Comparison of ENCODE assay signal across 15 mouse cellular contexts in genomic region chr2:166215191-166215590, GRCm38 (mm10). TPM values are rescaled to one million over a fixed set of nuclear protein-coding genes. Genes with fewer than 3 reads are reported as not detected.
DNase-seq lines count a peak whose midpoint lies in the region; ATAC-seq and TF ChIP-seq lines count a peak whose summit lies in the region.
"Had no signal": no experiment of that assay in that cellular context is flagged by ENCODE, and none has a peak within 500 bp of the region (broad histone marks: within the 10 kb centered on the region; RNA-seq: fewer than 3 reads in every experiment).

No protein-coding gene starts in this region.

- no peaks in the 10 kb centered on the region for H3K9me3 ChIP-seq in midbrain, embryonic 11.5 days (ENCODE audit: control insufficient read depth, low read length)
- H3K9me3 ChIP-seq in midbrain, embryonic 16.5 days (replicated peaks; ENCODE audit: control insufficient read depth, low read length, poor library complexity, severe bottlenecking): no peaks in the 10 kb centered on the region
- H3K9me3 ChIP-seq in intestine, postnatal 0 days (ENCODE audit: control insufficient read depth): no peaks in the 10 kb centered on the region
- H3K9me3 ChIP-seq: limb, embryonic 13.5 days; lung, embryonic 15.5 days; megakaryocyte, embryonic 14.5 days had no signal

- no peak overlapping the region for H3K4me3 ChIP-seq in midbrain, embryonic 11.5 days (ENCODE audit: low read depth, low read length)
- H3K4me3 ChIP-seq in midbrain, embryonic 16.5 days (ENCODE audit: low read depth, low read length): no peak overlapping the region
- no peak overlapping the region for H3K4me3 ChIP-seq in intestine, postnatal 0 days (ENCODE audit: low read depth, low read length)
- H3K4me3 ChIP-seq: limb, embryonic 13.5 days; lung, embryonic 15.5 days; megakaryocyte, embryonic 14.5 days had no signal

- peak; percentile 17 to 38 for DNase-seq in cerebellum, postnatal 14 days
- DNase-seq in midbrain, embryonic 11.5 days (ENCODE audit: low spot score, missing footprints): peak; percentile 86
- DNase-seq in right cerebral cortex, adult 18-20 months: no peak
- no peak for DNase-seq in gastrocnemius, postnatal 10 days
- DNase-seq: adrenal gland, postnatal 36 days; heart, adult 18-20 months; heart, postnatal 10 days; thymus, postnatal 14 days had no signal

- WGBS in midbrain, embryonic 11.5 days: 32% methylated on average over 7 of the region's 7 CpGs
- WGBS in midbrain, embryonic 16.5 days: 35% methylated on average over 7 of the region's 7 CpGs
- WGBS in intestine, postnatal 0 days: 64% methylated on average over 7 of the region's 7 CpGs

- TF ChIP-seq CTCF in intestine, postnatal 0 days (IDR thresholded peaks at IDR 0.05; ENCODE audit: low read depth): no peak

- no peaks in the 10 kb centered on the region for H3K36me3 ChIP-seq in midbrain, embryonic 11.5 days (ENCODE audit: control insufficient read depth, insufficient read depth, low read length)
- H3K36me3 ChIP-seq in midbrain, embryonic 16.5 days (ENCODE audit: control insufficient read depth, insufficient read depth, low read length): no peaks in the 10 kb centered on the region
- no peaks in the 10 kb centered on the region for H3K36me3 ChIP-seq in intestine, postnatal 0 days (ENCODE audit: control insufficient read depth, insufficient read depth)
- H3K36me3 ChIP-seq: limb, embryonic 13.5 days; lung, embryonic 15.5 days had no signal

- ATAC-seq in cerebellum, adult (ENCODE audit: insufficient number of reproducible peaks, low FRiP score, low TSS enrichment): no peak
- peak; percentile 77 for ATAC-seq in midbrain, embryonic 11.5 days (ENCODE audit: low FRiP score)
- ATAC-seq in midbrain, embryonic 16.5 days: no peak; the same call in 1 of the 2 replicates
- no peak for ATAC-seq in intestine, postnatal 0 days
- ATAC-seq in CD4-positive, CD25-positive, alpha-beta regulatory T cell, adult 4 months: no peak

- H3K27ac ChIP-seq in midbrain, embryonic 11.5 days (ENCODE audit: low read depth, low read length): 0 out of 2 replicates have a peak overlapping the region, but pooled peaks have one; percentile 10
- no peak overlapping the region for H3K27ac ChIP-seq in midbrain, embryonic 16.5 days (ENCODE audit: low read length)
- H3K27ac ChIP-seq in intestine, postnatal 0 days (ENCODE audit: low read depth, low read length): peak overlapping the region; percentile 73
- H3K27ac ChIP-seq: limb, embryonic 13.5 days; lung, embryonic 15.5 days had no signal

- peaks cover 22% of the 10 kb centered on the region for H3K4me1 ChIP-seq in midbrain, embryonic 11.5 days (ENCODE audit: control insufficient read depth, insufficient read depth, low read length)
- H3K4me1 ChIP-seq in midbrain, embryonic 16.5 days (ENCODE audit: control insufficient read depth, insufficient read depth, low read length): peaks cover 8% of the 10 kb centered on the region; the same call in 1 of the 2 replicates
- H3K4me1 ChIP-seq in intestine, postnatal 0 days (replicated peaks; ENCODE audit: control insufficient read depth, insufficient read depth, low read length): peaks cover 11% of the 10 kb centered on the region; the same call in 1 of the 2 replicates
- H3K4me1 ChIP-seq: lung, embryonic 15.5 days; megakaryocyte, embryonic 14.5 days had no signal

- H3K9ac ChIP-seq in midbrain, embryonic 11.5 days (ENCODE audit: low read length): no peak overlapping the region
- no peak overlapping the region for H3K9ac ChIP-seq in midbrain, embryonic 16.5 days (ENCODE audit: low read depth, low read length)
- no peak overlapping the region for H3K9ac ChIP-seq in intestine, postnatal 0 days (ENCODE audit: low read depth, low read length)
- H3K9ac ChIP-seq: limb, embryonic 13.5 days; lung, embryonic 15.5 days had no signal

- no peak overlapping the region for H3K4me2 ChIP-seq in midbrain, embryonic 11.5 days
- H3K4me2 ChIP-seq in midbrain, embryonic 16.5 days (ENCODE audit: low read length): no peak overlapping the region
- H3K4me2 ChIP-seq in intestine, postnatal 0 days (replicated peaks; ENCODE audit: low read depth): peak overlapping the region; percentile 48; the same call in 1 of the 2 replicates
- H3K4me2 ChIP-seq: limb, embryonic 13.5 days; lung, embryonic 15.5 days had no signal

- peaks cover 25% of the 10 kb centered on the region for H3K27me3 ChIP-seq in midbrain, embryonic 11.5 days (ENCODE audit: control insufficient read depth, insufficient read depth, low read length)
- H3K27me3 ChIP-seq in midbrain, embryonic 16.5 days (ENCODE audit: control insufficient read depth, insufficient read depth, low read depth, low read length): peaks cover 7% of the 10 kb centered on the region
- no peaks in the 10 kb centered on the region for H3K27me3 ChIP-seq in intestine, postnatal 0 days (replicated peaks; ENCODE audit: control insufficient read depth, insufficient read depth, low read length)
- H3K27me3 ChIP-seq: limb, embryonic 13.5 days; lung, embryonic 15.5 days had no signal

RNA-seq across cellular contexts. Expression of gene Sulf2, which starts 59.7 kb away (rescaled TPM):
- 84.5 and 87.6 TPM in 2 replicates for polyA plus RNA-seq in midbrain, embryonic 11.5 days (2014; fragmentation: Nextera tagmentation; extraction: Ambion mirVana)
- polyA plus RNA-seq in midbrain, embryonic 16.5 days (2015; fragmentation: Nextera tagmentation; extraction: Ambion mirVana): 88.1 and 94.5 TPM in 2 replicates
- 66.0 and 66.4 TPM in 2 replicates for polyA plus RNA-seq in intestine, postnatal 0 days (2015; fragmentation: Nextera tagmentation; extraction: Ambion mirVana)
- 1 to 10 TPM; 2.5 to 5.6 TPM for polyA plus RNA-seq in CD4-positive, CD25-positive, alpha-beta regulatory T cell, adult 4 months (2017; shearing (Covaris generic))
- total RNA-seq in gastrocnemius, postnatal 10 days (2021): 10 to 100 TPM; 25.7 to 30.3 TPM

Comparison
In these comparisons a context has a peak if more than half of its experiments do, and no peak if none do; other contexts are left out.
1. DNase-seq: peak in cerebellum, postnatal 14 days (2 of 2) and midbrain, embryonic 11.5 days (single experiment); none in right cerebral cortex, adult 18-20 months (single experiment) and gastrocnemius, postnatal 10 days (single experiment).
2. RNA of gene Sulf2, which starts 59.7 kb away (polyA plus RNA-seq): 88.1 to 94.5 TPM in midbrain, embryonic 16.5 days, 84.5 to 87.6 TPM in midbrain, embryonic 11.5 days and 66.0 to 66.4 TPM in intestine, postnatal 0 days; 2.5 to 5.6 TPM in CD4-positive, CD25-positive, alpha-beta regulatory T cell, adult 4 months; every median in the first group is over 10 times any median in the second.